Mouse (Mus musculus) T-helper 1 cell (primary cell): ENCODE measurements around the gene Stxbp4.

Experiments
- in situ Hi-C: fragments of 300-600 bp; cut with MboI, MseI; formaldehyde crosslinking; loops from one replicate; pipeline ENCODE4 v1.15.1; 2025; ENCODE audit warnings: high pct_unique_total_duplicates

The Stxbp4 gene

GRCm38 (mm10) chr11:90650231-90650885 lies 12.5 kb upstream of the Stxbp4 start:
- in situ Hi-C loops = no loop called here

GRCm38 (mm10) chr11:90649777-90650176 lies 11.9 kb upstream of the Stxbp4 start:
- in situ Hi-C loops = no loop called here

GRCm38 (mm10) chr11:90638312-90638830 lies 487 bp upstream of the Stxbp4 start:
- in situ Hi-C loops = no loop called here

GRCm38 (mm10) chr11:90634661-90635060 lies 3.2 kb downstream of the Stxbp4 start:
- in situ Hi-C loops = no loop called here

GRCm38 (mm10) chr11:90632480-90632879 lies 5.4 kb downstream of the Stxbp4 start:
- in situ Hi-C loops = no loop called here

- in situ Hi-C loops = loop anchor here (10.0 kb wide), 1 partner anchor 623 kb away; the partner anchor contains the start of gene Pctp
Observed at GRCm38 (mm10) chr11:90627751-90628150, 10.1 kb downstream of the Stxbp4 start.

- in situ Hi-C loops = loop anchor here (10.0 kb wide), 1 partner anchor 620 kb away; the partner anchor contains the start of gene Pctp
Observed at GRCm38 (mm10) chr11:90625174-90625573, 12.7 kb downstream of the Stxbp4 start.

- in situ Hi-C loops = loop anchor here (5.0 to 10.0 kb wide), 2 partner anchors 316 to 619 kb away; partner anchors contain the start of gene Pctp
Observed at GRCm38 (mm10) chr11:90623477-90623876, 14.4 kb downstream of the Stxbp4 start.

GRCm38 (mm10) chr11:90622500-90622899 lies 15.4 kb downstream of the Stxbp4 start:
- in situ Hi-C loops = loop anchor here (5.0 to 10.0 kb wide), 2 partner anchors 315 to 618 kb away; partner anchors contain the start of gene Pctp

GRCm38 (mm10) chr11:90622044-90622443 lies 15.8 kb downstream of the Stxbp4 start:
- in situ Hi-C loops = loop anchor here (5.0 to 10.0 kb wide), 2 partner anchors 315 to 617 kb away; partner anchors contain the start of gene Pctp

- in situ Hi-C loops = loop anchor here (10.0 kb wide), 1 partner anchor 442 kb away; no protein-coding TSS in a partner anchor
Observed at GRCm38 (mm10) chr11:90616431-90616830, 21.5 kb downstream of the Stxbp4 start.

GRCm38 (mm10) chr11:90614743-90615142 lies 23.1 kb downstream of the Stxbp4 start:
- in situ Hi-C loops = loop anchor here (10.0 kb wide), 1 partner anchor 440 kb away; no protein-coding TSS in a partner anchor

- in situ Hi-C loops = loop anchor here (10.0 kb wide), 1 partner anchor 437 kb away; no protein-coding TSS in a partner anchor
Observed at GRCm38 (mm10) chr11:90612118-90612517, 25.8 kb downstream of the Stxbp4 start.

- in situ Hi-C loops = no loop called here
Observed at GRCm38 (mm10) chr11:90603066-90603465, 34.8 kb downstream of the Stxbp4 start.

GRCm38 (mm10) chr11:90595826-90596225 lies 42.1 kb downstream of the Stxbp4 start:
- in situ Hi-C loops = no loop called here

- in situ Hi-C loops = no loop called here
Observed at GRCm38 (mm10) chr11:90590996-90591395, 46.9 kb downstream of the Stxbp4 start.

- in situ Hi-C loops = no loop called here
Observed at GRCm38 (mm10) chr11:90586203-90586602, 51.7 kb downstream of the Stxbp4 start.

- in situ Hi-C loops = no loop called here
Observed at GRCm38 (mm10) chr11:90585754-90586153, 52.1 kb downstream of the Stxbp4 start.

GRCm38 (mm10) chr11:90577057-90577780 lies 60.7 kb downstream of the Stxbp4 start:
- in situ Hi-C loops = no loop called here

- in situ Hi-C loops = no loop called here
Observed at GRCm38 (mm10) chr11:90576282-90576972, 61.5 kb downstream of the Stxbp4 start.

GRCm38 (mm10) chr11:90575491-90576048 lies 62.3 kb downstream of the Stxbp4 start:
- in situ Hi-C loops = no loop called here
